Mouse (Mus musculus) hindbrain, embryonic 10.5 days (tissue): ENCODE data around the gene Mpped1. TPM values are rescaled to one million over a fixed set of nuclear protein-coding genes. Genes with fewer than 3 reads are reported as not detected.

Experiments used
- polyA plus RNA-seq: library from polyadenylated mRNA; unstranded; fragments of >200 nt; fragmentation: Nextera tagmentation; extraction: Ambion mirVana; gene quantifications from 2 replicates; pipeline ENCODE4 v1.2.1, GENCODE M21; 2016

Gene Mpped1
- polyA plus RNA-seq, 1 experiment from 2014 or later = 5.5 TPM

Other genes with a start within 250 kb of the Mpped1 start
- gene Tspo, start 215.9 kb upstream of the Mpped1 start, polyA plus RNA-seq = 40.7 TPM in 2 replicates
- 48.4 and 49.0 TPM in 2 replicates for gene Mcat, start 215.7 kb upstream of the Mpped1 start, polyA plus RNA-seq
- gene Ttll12, start 184.3 kb upstream of the Mpped1 start, polyA plus RNA-seq = 59.1 and 59.6 TPM in 2 replicates
- gene Scube1, start 54.4 kb upstream of the Mpped1 start, polyA plus RNA-seq = 62.6 and 70.5 TPM in 2 replicates